Mouse (Mus musculus) intestine, postnatal 0 days (tissue): ENCODE data around the gene Avpr1b. TPM values are rescaled to one million over a fixed set of nuclear protein-coding genes. Genes with fewer than 3 reads are reported as not detected.

Source experiments
- ATAC-seq: fragments of 200-750 bp; cut with Nextera tagmentation; 2 replicates; pipeline ENCODE4 v1.8.0; 2017; ENCODE audit warnings: mild to moderate bottlenecking, moderate TSS enrichment, moderate library complexity
- H3K27ac ChIP-seq: fragments of 300-500 bp; sonication (generic); 2 replicates; pipeline ENCODE4 v1.5.1; 2014; ENCODE audit warnings: mild to moderate bottlenecking, low read depth, low read length, moderate library complexity
- H3K27me3 ChIP-seq: fragments of 300-500 bp; sonication (generic); replicated peaks from 2 replicates; pipeline ENCODE4 v1.6.1; 2014; ENCODE audit warnings: low read length, mixed read lengths; ENCODE audit not compliant: control insufficient read depth, insufficient read depth
- H3K36me3 ChIP-seq: fragments of 300-500 bp; sonication (generic); 2 replicates; pipeline ENCODE4 v1.6.1; 2014; ENCODE audit warnings: mild to moderate bottlenecking, moderate library complexity; ENCODE audit not compliant: control insufficient read depth, insufficient read depth
- H3K4me1 ChIP-seq: fragments of 300-500 bp; sonication (generic); replicated peaks from 2 replicates; pipeline ENCODE4 v1.6.1; 2014; ENCODE audit warnings: antibody characterized with exemption, low read length, mixed read lengths; ENCODE audit not compliant: control insufficient read depth, insufficient read depth
- H3K4me2 ChIP-seq: fragments of 300-500 bp; sonication (generic); replicated peaks from 2 replicates; pipeline ENCODE4 v1.6.1; 2014; ENCODE audit warnings: low read depth, mild to moderate bottlenecking, moderate library complexity
- H3K4me3 ChIP-seq: fragments of 300-500 bp; sonication (generic); 2 replicates; pipeline ENCODE4 v1.5.1; 2014; ENCODE audit warnings: low read depth, low read length
- H3K9ac ChIP-seq: fragments of 300-500 bp; sonication (generic); 2 replicates; pipeline ENCODE4 v1.6.1; 2014; ENCODE audit warnings: mild to moderate bottlenecking, low read depth, low read length
- H3K9me3 ChIP-seq: fragments of 300-500 bp; sonication (generic); 2 replicates; pipeline ENCODE4 v1.6.1; 2016; ENCODE audit warnings: mixed run types; ENCODE audit not compliant: control insufficient read depth
- CTCF ChIP-seq: sonication (generic); IDR thresholded peaks from 2 replicates; pipeline ENCODE4 v1.5.1; 2016; ENCODE audit warnings: low read depth, mild to moderate bottlenecking, control low read depth, antibody characterized with exemption, moderate library complexity
- WGBS: fragments of 180-500 bp; shearing (Covaris S2); extraction: QIAGEN DNeasy Blood & Tissue Kit; methylation state at CpG from one replicate; pipeline ENCODE4 v1.1.7; 2014; 5-methylcytosine and 5-hydroxymethylcytosine counted together
- polyA plus RNA-seq: library from polyadenylated mRNA; unstranded; fragments of >200 nt; fragmentation: Nextera tagmentation; extraction: Ambion mirVana; gene quantifications from 2 replicates; pipeline ENCODE4 v1.2.1, GENCODE M21; 2015

Avpr1b gene
- polyA plus RNA-seq, 1 experiment from 2014 or later = not detected

DNA sequence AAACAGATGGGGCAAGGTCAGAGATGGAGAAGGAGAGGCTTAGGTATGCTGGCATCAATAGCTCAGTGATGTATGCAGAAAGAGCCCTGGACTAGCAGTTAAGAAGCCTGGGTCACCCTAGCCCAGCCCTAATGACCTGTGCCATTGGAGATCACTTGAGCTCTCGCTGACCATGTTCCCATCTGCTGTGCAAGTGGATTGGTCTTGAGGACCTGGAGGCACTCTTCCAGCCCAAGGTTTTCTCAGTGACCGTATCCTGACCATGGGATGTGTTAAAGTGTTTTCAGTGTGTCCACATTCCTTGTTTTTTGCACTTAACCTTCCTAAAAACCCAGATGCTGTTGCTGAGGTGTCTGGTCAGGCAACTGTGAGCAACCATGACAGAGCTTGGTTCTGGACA, 61.2 kb downstream of the Avpr1b start:
- H3K9ac ChIP-seq = no peak overlapping the region

DNA sequence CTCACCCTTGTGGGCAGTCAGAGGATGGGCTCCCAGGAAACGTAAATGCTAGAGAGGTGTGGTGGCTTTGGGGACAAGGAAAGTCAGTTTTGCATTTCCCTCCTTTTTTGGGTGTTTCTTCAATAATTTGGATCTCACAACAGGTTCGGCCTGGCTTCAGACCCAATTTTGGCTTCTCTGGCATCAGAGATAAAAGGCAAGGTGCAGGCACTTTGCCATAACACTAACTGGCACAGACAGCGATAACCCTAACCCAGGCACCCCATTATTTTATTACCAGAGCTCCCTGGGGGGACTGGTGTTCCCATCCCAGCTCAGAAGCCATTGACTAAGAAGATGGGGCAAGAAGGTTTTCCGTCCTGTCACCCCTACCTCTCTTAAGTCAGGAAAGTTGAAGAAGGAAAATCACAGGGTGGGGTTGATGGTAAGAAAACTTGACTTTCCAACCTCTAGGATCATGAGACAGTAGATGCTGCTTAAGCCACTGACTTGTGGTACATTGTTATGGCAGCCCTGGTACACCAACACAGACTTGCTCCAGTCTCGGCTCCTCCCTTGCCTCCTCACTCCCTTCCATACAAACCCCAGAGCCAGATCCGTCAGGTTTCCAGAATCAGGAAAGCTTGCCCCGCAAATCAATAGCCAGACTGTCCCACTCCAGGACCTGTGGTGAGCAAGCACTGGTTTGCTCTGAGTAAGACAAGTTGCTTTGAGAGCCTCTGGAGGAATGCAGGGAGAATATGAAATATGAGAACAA, 61.9 kb downstream of the Avpr1b start:
- no peaks in the 10 kb centered on the region for H3K4me1 ChIP-seq
- TF ChIP-seq CTCF = no peak
- WGBS = 78% methylated on average over 7 of the region's 7 CpGs
- no peak overlapping the region for H3K4me2 ChIP-seq
- H3K9ac ChIP-seq = no peak overlapping the region
- H3K4me3 ChIP-seq = no peak overlapping the region
- H3K27ac ChIP-seq = no peak overlapping the region
- H3K27me3 ChIP-seq = no peaks in the 10 kb centered on the region
- H3K9me3 ChIP-seq = no peaks in the 10 kb centered on the region
- no peak for ATAC-seq
- no peaks in the 10 kb centered on the region for H3K36me3 ChIP-seq

More for the DNA sequence above, 61.2 kb downstream of the Avpr1b start:
- Histone ChIP-seq H3K27ac (no peak overlapping the region), H3K4me3 (no peak overlapping the region), H3K27me3 (no peaks in the 10 kb centered on the region), H3K4me2 (no peak overlapping the region), H3K36me3 (no peaks in the 10 kb centered on the region), H3K4me1 (no peaks in the 10 kb centered on the region), H3K9me3 (no peaks in the 10 kb centered on the region)
- WGBS = 89% methylated on average over 2 of the region's 2 CpGs
- no peak for TF ChIP-seq CTCF
- no peak for ATAC-seq

Other genes starting within 250 kb of the Avpr1b start
- gene Srgap2, start 71.9 kb upstream of the Avpr1b start, polyA plus RNA-seq = 3.1 and 5.4 TPM in 2 replicates
- gene Fam72a, start 71.3 kb upstream of the Avpr1b start, polyA plus RNA-seq = 0.86 and 1.1 TPM in 2 replicates
- 5.5 and 16.5 TPM in 2 replicates for gene Ctse, start 39.1 kb downstream of the Avpr1b start, polyA plus RNA-seq
- gene Rab7b, start 89.5 kb downstream of the Avpr1b start, polyA plus RNA-seq = 2.9 and 3.3 TPM in 2 replicates
- 0.03 and 0.67 TPM in 2 replicates for gene Slc26a9, start 144.8 kb downstream of the Avpr1b start, polyA plus RNA-seq
- gene Pm20d1, start 198.1 kb downstream of the Avpr1b start, polyA plus RNA-seq = 17.3 and 19.8 TPM in 2 replicates
- gene Slc41a1, start 228.3 kb downstream of the Avpr1b start, polyA plus RNA-seq = 3.5 and 3.8 TPM in 2 replicates